Comparison of ENCODE assay signal across 26 mouse cellular contexts in the genomic region with DNA sequence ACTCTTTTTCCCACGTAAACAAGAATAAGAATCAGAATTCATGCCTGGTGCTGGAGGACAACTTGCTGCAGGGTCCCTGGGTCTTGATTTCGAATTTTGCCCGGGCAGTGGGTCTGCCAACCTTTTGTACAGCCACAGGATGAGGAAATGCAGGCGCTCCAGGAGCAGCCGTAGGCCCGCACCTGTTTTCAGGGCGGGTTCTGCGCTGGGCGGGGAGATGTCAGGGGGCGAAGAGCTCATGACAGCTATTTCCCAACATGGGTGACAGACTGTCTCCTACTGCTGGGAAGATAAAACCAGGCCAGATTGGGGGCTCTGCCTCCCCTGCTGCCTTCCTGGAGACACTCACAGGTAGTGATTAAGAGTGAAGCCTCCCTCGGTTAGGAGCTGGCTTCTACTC. TPM values are rescaled to one million over a fixed set of nuclear protein-coding genes. Genes with fewer than 3 reads are reported as not detected.
"Had no signal": no experiment of that assay in that cellular context is flagged by ENCODE, and none has a peak within 500 bp of the region (broad histone marks: within the 10 kb centered on the region; RNA-seq: fewer than 3 reads in every experiment).

No protein-coding gene starts in this region.

- H3K4me2 ChIP-seq: kidney, embryonic 15.5 days; liver, embryonic 13.5 days; midbrain, embryonic 12.5 days; neural tube, embryonic 13.5 days had no signal

- H3K9me3 ChIP-seq: kidney, embryonic 15.5 days; liver, embryonic 13.5 days; midbrain, embryonic 12.5 days; neural tube, embryonic 13.5 days had no signal

- H3K4me1 ChIP-seq: kidney, embryonic 15.5 days; liver, embryonic 13.5 days; midbrain, embryonic 12.5 days; neural tube, embryonic 13.5 days had no signal

- H3K4me3 ChIP-seq: kidney, embryonic 15.5 days; left cerebral cortex, adult 2 months; liver, embryonic 13.5 days; midbrain, embryonic 12.5 days; myocyte; neural tube, embryonic 13.5 days had no signal

- H3K9ac ChIP-seq: kidney, embryonic 15.5 days; liver, embryonic 13.5 days; midbrain, embryonic 12.5 days; neural tube, embryonic 13.5 days had no signal

- ATAC-seq: midbrain, embryonic 16.5 days had no signal

- H3K36me3 ChIP-seq: kidney, embryonic 15.5 days; liver, embryonic 13.5 days; midbrain, embryonic 12.5 days; neural tube, embryonic 13.5 days had no signal

- H3K27ac ChIP-seq: kidney, embryonic 15.5 days; left cerebral cortex, adult 2 months; liver, embryonic 13.5 days; midbrain, embryonic 12.5 days; neural tube, embryonic 13.5 days had no signal

- DNase-seq: kidney, adult 8-10 months; kidney, postnatal 10 days; kidney, postnatal 36 days; layer of hippocampus, postnatal 36 days; liver, embryonic 13.5 days; lung, adult 2 months; lung, postnatal 14 days; lung, postnatal 4 days; retina, postnatal 1 day; right cerebral cortex, postnatal 25 days; thymus, postnatal 4 days had no signal

RNA-seq across cellular contexts. Expression of gene Gm15517, which starts 12.8 kb away (rescaled TPM):
- polyA plus RNA-seq: kidney, embryonic 15.5 days; limb, embryonic 11.5 days; limb, embryonic 14.5 days; liver, adult 2 months; liver, embryonic 13.5 days; liver, embryonic 16.5 days; lung, adult 2 months; lung, embryonic 16.5 days; midbrain, embryonic 12.5 days; midbrain, embryonic 16.5 days; myocyte; neural tube, embryonic 13.5 days; small intestine, adult 2 months; spleen, adult 2 months; stomach, embryonic 16.5 days; thymus, postnatal 0 days had no signal

RNA-seq across cellular contexts. Expression of gene Acp4, which starts 16.9 kb away (rescaled TPM):
- polyA plus RNA-seq: liver, adult 2 months; liver, embryonic 13.5 days; liver, embryonic 16.5 days; lung, adult 2 months; lung, embryonic 16.5 days; midbrain, embryonic 16.5 days; neural tube, embryonic 13.5 days; small intestine, adult 2 months; spleen, adult 2 months had no signal
